Mouse (Mus musculus): Measurements from ENCODE around the gene Slc1a7.

The Slc1a7 gene

GRCm38 (mm10) chr4:108051687-108052274, 83.6 kb downstream of the Slc1a7 start:
- no peak for DNase-seq (ENCODE audit: low spot score in 2 of 2)

- no peak for DNase-seq (ENCODE audit: low spot score in 2 of 2)
These were observed 84.5 kb downstream of the Slc1a7 start for GRCm38 (mm10) chr4:108052673-108053072.

GRCm38 (mm10) chr4:108055873-108056272, 87.7 kb downstream of the Slc1a7 start:
- no peak for DNase-seq (ENCODE audit: low spot score in 2 of 2)

- DNase-seq (ENCODE audit: low spot score in 2 of 2) = no peak
These were observed 89.1 kb downstream of the Slc1a7 start for GRCm38 (mm10) chr4:108057247-108057646.

GRCm38 (mm10) chr4:108058166-108058565, 90.0 kb downstream of the Slc1a7 start:
- no peak for DNase-seq (ENCODE audit: low spot score in 2 of 2)

- DNase-seq (ENCODE audit: low spot score in 2 of 2) = no peak
These were observed 91.7 kb downstream of the Slc1a7 start for GRCm38 (mm10) chr4:108059601-108060379.

- no peak for DNase-seq (ENCODE audit: low spot score in 2 of 2)
These were observed 92.6 kb downstream of the Slc1a7 start for GRCm38 (mm10) chr4:108060774-108061173.

GRCm38 (mm10) chr4:108062524-108062923, 94.4 kb downstream of the Slc1a7 start:
- DNase-seq (ENCODE audit: low spot score in 2 of 2) = no peak
